Mouse (Mus musculus) midbrain, embryonic 14.5 days (tissue): ENCODE data around the gene Mmp15. TPM values are rescaled to one million over a fixed set of nuclear protein-coding genes. Genes with fewer than 3 reads are reported as not detected.

Source experiments
- ATAC-seq: fragments of 200-750 bp; cut with Nextera tagmentation; 2 replicates; pipeline ENCODE4 v1.8.0; 2017; ENCODE audit warnings: moderate number of reproducible peaks, moderate library complexity; ENCODE audit not compliant: low FRiP score, low TSS enrichment
- DNase-seq: peaks from one replicate; pipeline ENCODE4 v3.0.0-alpha.2; 2015
- H3K27ac ChIP-seq: fragments of 300-500 bp; sonication (generic); replicated peaks from 2 replicates; pipeline ENCODE4 v1.5.1; 2014; ENCODE audit warnings: mild to moderate bottlenecking, low read depth, low read length, moderate library complexity
- H3K27me3 ChIP-seq: fragments of 300-500 bp; sonication (generic); 2 replicates; pipeline ENCODE4 v1.6.1; 2014; ENCODE audit warnings: low read length, control low read depth, mixed read lengths; ENCODE audit not compliant: control insufficient read depth, insufficient read depth
- H3K36me3 ChIP-seq: fragments of 300-500 bp; sonication (generic); 2 replicates; pipeline ENCODE4 v1.6.1; 2014; ENCODE audit warnings: low read length, control low read depth; ENCODE audit not compliant: control insufficient read depth, insufficient read depth
- H3K4me1 ChIP-seq: fragments of 300-500 bp; sonication (generic); 2 replicates; pipeline ENCODE4 v1.6.1; 2014; ENCODE audit warnings: mild to moderate bottlenecking, antibody characterized with exemption, low read length, control low read depth; ENCODE audit not compliant: control insufficient read depth, insufficient read depth
- H3K4me2 ChIP-seq: fragments of 300-500 bp; sonication (generic); 2 replicates; pipeline ENCODE4 v1.6.1; 2014; ENCODE audit warnings: mild to moderate bottlenecking, low read length, moderate library complexity
- H3K4me3 ChIP-seq: fragments of 300-500 bp; sonication (generic); replicated peaks from 2 replicates; pipeline ENCODE4 v1.5.1; 2014; ENCODE audit warnings: low read depth, low read length
- H3K9ac ChIP-seq: fragments of 300-500 bp; sonication (generic); replicated peaks from 2 replicates; pipeline ENCODE4 v1.6.1; 2014; ENCODE audit warnings: mild to moderate bottlenecking, low read length, moderate library complexity
- H3K9me3 ChIP-seq: fragments of 300-500 bp; sonication (generic); 2 replicates; pipeline ENCODE4 v1.6.1; 2016; ENCODE audit warnings: low read length, control low read depth, mixed read lengths; ENCODE audit not compliant: control insufficient read depth
- WGBS: fragments of 180-500 bp; shearing (Covaris S2); extraction: QIAGEN DNeasy Blood & Tissue Kit; methylation state at CpG from one replicate; pipeline ENCODE4 v1.1.7; 2014; 5-methylcytosine and 5-hydroxymethylcytosine counted together
- polyA plus RNA-seq: library from polyadenylated mRNA; unstranded; fragments of >200 nt; fragmentation: Nextera tagmentation; extraction: Ambion mirVana; gene quantifications from 2 replicates; pipeline ENCODE4 v1.2.1, GENCODE M21; 2014

The Mmp15 gene
- polyA plus RNA-seq, 1 experiment from 2014 or later: 19.1 TPM

GRCm38 (mm10) chr8:95422193-95422810 lies 70.2 kb downstream of the Mmp15 start:
- WGBS: 92% methylated on average over 14 of the region's 14 CpGs
- H3K9ac ChIP-seq: no peak overlapping the region
- H3K4me1 ChIP-seq: peaks cover 15% of the 10 kb centered on the region
- no peaks in the 10 kb centered on the region for H3K9me3 ChIP-seq
- peaks cover 47% of the 10 kb centered on the region for H3K36me3 ChIP-seq
- no peak overlapping the region for H3K4me3 ChIP-seq
- H3K27me3 ChIP-seq: no peaks in the 10 kb centered on the region
- H3K4me2 ChIP-seq: no peak overlapping the region
- ATAC-seq (no peak), DNase-seq (no peak)
- no peak overlapping the region for H3K27ac ChIP-seq

Other genes with a start within 250 kb of the Mmp15 start
- 19.4 and 21.9 TPM in 2 replicates for gene Kifc3, start 149.5 kb upstream of the Mmp15 start, polyA plus RNA-seq
- 0.47 and 0.59 TPM in 2 replicates for gene Cngb1, start 45.7 kb upstream of the Mmp15 start, polyA plus RNA-seq
- 0.83 and 2.7 TPM in 2 replicates for gene Tepp, start 41.7 kb upstream of the Mmp15 start, polyA plus RNA-seq
- gene Zfp319, start 20.3 kb upstream of the Mmp15 start, polyA plus RNA-seq: 15.9 and 17.9 TPM in 2 replicates
- 32.0 and 37.3 TPM in 2 replicates for gene Usb1, start 20.0 kb upstream of the Mmp15 start, polyA plus RNA-seq
- 133 TPM in 2 replicates for gene Cfap20, start 82.6 kb downstream of the Mmp15 start, polyA plus RNA-seq
- 18.8 and 19.1 TPM in 2 replicates for gene Csnk2a2, start 137.8 kb downstream of the Mmp15 start, polyA plus RNA-seq
- 0.66 and 0.78 TPM in 2 replicates for gene Ccdc113, start 181.8 kb downstream of the Mmp15 start, polyA plus RNA-seq
- gene Prss54, start 224.1 kb downstream of the Mmp15 start, polyA plus RNA-seq: not detected in 2 replicates